Mouse (Mus musculus) embryonic facial prominence, embryonic 15.5 days (tissue): ENCODE results near the gene Exoc4. TPM values are rescaled to one million over a fixed set of nuclear protein-coding genes. Genes with fewer than 3 reads are reported as not detected.

ENCODE experiments used
- ATAC-seq: fragments of 200-750 bp; cut with Nextera tagmentation; 2 replicates; pipeline ENCODE4 v1.8.0; 2017; ENCODE audit warnings: low read depth, moderate TSS enrichment; ENCODE audit not compliant: insufficient number of reproducible peaks, low FRiP score, low TSS enrichment
- H3K27ac ChIP-seq: fragments of 300-500 bp; sonication (generic); replicated peaks from 2 replicates; pipeline ENCODE4 v1.5.1; 2015; ENCODE audit warnings: mild to moderate bottlenecking, inconsistent platforms
- H3K27me3 ChIP-seq: fragments of 300-500 bp; sonication (generic); 2 replicates; pipeline ENCODE4 v1.6.1; 2015; ENCODE audit warnings: inconsistent platforms
- H3K36me3 ChIP-seq: fragments of 300-500 bp; sonication (generic); 2 replicates; pipeline ENCODE4 v1.6.1; 2015; ENCODE audit warnings: mild to moderate bottlenecking, inconsistent platforms
- H3K4me1 ChIP-seq: fragments of 300-500 bp; sonication (generic); 2 replicates; pipeline ENCODE4 v1.6.1; 2015; ENCODE audit warnings: inconsistent platforms
- H3K4me2 ChIP-seq: fragments of 300-500 bp; sonication (generic); replicated peaks from 2 replicates; pipeline ENCODE4 v1.6.1; 2015; ENCODE audit warnings: mild to moderate bottlenecking, inconsistent platforms
- H3K4me3 ChIP-seq: fragments of 300-500 bp; sonication (generic); replicated peaks from 2 replicates; pipeline ENCODE4 v1.5.1; 2015; ENCODE audit warnings: mild to moderate bottlenecking, inconsistent platforms
- H3K9ac ChIP-seq: fragments of 300-500 bp; sonication (generic); 2 replicates; pipeline ENCODE4 v1.6.1; 2015; ENCODE audit warnings: inconsistent platforms
- H3K9me3 ChIP-seq: fragments of 300-500 bp; sonication (generic); replicated peaks from 2 replicates; pipeline ENCODE4 v1.6.1; 2016; ENCODE audit warnings: inconsistent platforms
- WGBS: fragments of 180-500 bp; shearing (Covaris S2); methylation state at CpG from one replicate; pipeline ENCODE4 v1.1.7; 2015; 5-methylcytosine and 5-hydroxymethylcytosine counted together
- polyA plus RNA-seq: library from polyadenylated mRNA; unstranded; fragments of >200 nt; fragmentation: Nextera tagmentation; extraction: Ambion mirVana; gene quantifications from 2 replicates; pipeline ENCODE4 v1.2.1, GENCODE M21; 2015

Exoc4 gene
- polyA plus RNA-seq = 36.7 and 37.8 TPM in 2 replicates

- ATAC-seq = peak; percentile 99
- H3K9ac ChIP-seq = peak within 1 kb of the TSS; percentile 69
- peak within 1 kb of the TSS; percentile 93 for H3K4me3 ChIP-seq
- no peaks in the 10 kb centered on the region for H3K27me3 ChIP-seq
- no peaks in the 10 kb centered on the region for H3K9me3 ChIP-seq
- H3K27ac ChIP-seq = no peak within 1 kb of the TSS
- no peaks in the 10 kb centered on the region for H3K36me3 ChIP-seq
- no peaks in the 10 kb centered on the region for H3K4me1 ChIP-seq
- peak within 1 kb of the TSS; percentile 75 for H3K4me2 ChIP-seq
- 4% methylated on average over 34 of the region's 34 CpGs for WGBS
Observed at GRCm38 (mm10) chr6:33248894-33249758, at the start of gene Exoc4. TSS of gene Exoc4 (plus strand) at chr6:33249085.

- no peaks in the 10 kb centered on the region for H3K27me3 ChIP-seq
- no peaks in the 10 kb centered on the region for H3K4me1 ChIP-seq
- H3K27ac ChIP-seq = no peak overlapping the region
- ATAC-seq = no peak
- H3K4me2 ChIP-seq = no peak overlapping the region
- H3K4me3 ChIP-seq = no peak overlapping the region
- no peak overlapping the region for H3K9ac ChIP-seq
- no peaks in the 10 kb centered on the region for H3K36me3 ChIP-seq
- no peaks in the 10 kb centered on the region for H3K9me3 ChIP-seq
- WGBS = 73% methylated on average over 3 of the region's 3 CpGs
Observed at GRCm38 (mm10) chr6:33218780-33219179, 30.1 kb upstream of the Exoc4 start.

- ATAC-seq = no peak
- Histone ChIP-seq H3K4me2 (no peak overlapping the region), H3K4me1 (no peaks in the 10 kb centered on the region), H3K9ac (no peak overlapping the region), H3K4me3 (no peak overlapping the region), H3K36me3 (no peaks in the 10 kb centered on the region), H3K27me3 (no peaks in the 10 kb centered on the region), H3K27ac (no peak overlapping the region), H3K9me3 (no peaks in the 10 kb centered on the region)
- 69% methylated on average over 1 of the region's 1 CpGs for WGBS
Observed at GRCm38 (mm10) chr6:33226700-33227099, 22.2 kb upstream of the Exoc4 start.

DNA sequence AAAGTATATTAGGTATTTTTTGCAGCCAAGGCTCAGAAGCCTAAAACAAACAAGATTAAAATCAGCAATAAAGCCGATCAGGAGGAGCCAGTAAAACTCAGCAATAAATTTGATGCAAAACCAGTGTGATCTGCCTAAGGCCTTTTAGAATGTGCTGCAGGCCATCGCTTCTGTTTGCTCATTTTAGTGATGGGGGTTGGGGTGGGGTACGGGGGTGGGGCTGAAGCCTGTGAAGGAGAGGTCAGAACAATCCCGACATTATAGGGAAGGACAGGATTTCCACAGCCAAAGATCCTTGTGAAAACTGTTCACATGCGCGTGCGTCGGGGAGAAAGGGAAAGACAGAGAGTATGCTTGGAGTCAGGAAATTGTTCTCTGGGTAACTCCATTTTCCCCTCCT is 21.5 kb upstream of the Exoc4 start:
- H3K4me2 ChIP-seq = no peak overlapping the region
- no peak overlapping the region for H3K9ac ChIP-seq
- 37% methylated on average over 8 of the region's 8 CpGs for WGBS
- no peak for ATAC-seq
- no peaks in the 10 kb centered on the region for H3K4me1 ChIP-seq
- H3K27ac ChIP-seq = no peak overlapping the region
- no peaks in the 10 kb centered on the region for H3K36me3 ChIP-seq
- no peak overlapping the region for H3K4me3 ChIP-seq
- no peaks in the 10 kb centered on the region for H3K27me3 ChIP-seq
- H3K9me3 ChIP-seq = no peaks in the 10 kb centered on the region

DNA sequence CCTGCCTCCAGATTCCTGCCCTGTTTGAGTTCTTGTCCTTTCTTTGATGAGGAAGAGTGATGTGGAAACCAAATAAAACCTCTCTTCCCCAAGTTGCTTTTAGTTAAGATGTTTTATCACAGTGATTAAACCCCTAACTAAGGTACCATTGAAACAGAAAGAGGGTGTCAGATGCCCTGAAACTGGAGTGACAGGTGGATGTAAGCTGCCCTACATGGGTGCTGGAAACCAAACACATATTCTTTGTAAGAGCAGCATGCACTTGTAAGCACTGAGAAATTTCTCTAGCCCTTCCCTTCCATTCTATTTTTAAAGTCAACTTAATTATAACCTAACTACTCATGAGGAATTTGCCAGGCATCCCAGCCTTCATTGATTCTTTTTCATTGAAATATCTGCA is 7.6 kb upstream of the Exoc4 start:
- no peaks in the 10 kb centered on the region for H3K9me3 ChIP-seq
- H3K9ac ChIP-seq = no peak overlapping the region
- ATAC-seq = no peak
- no peak overlapping the region for H3K4me3 ChIP-seq
- H3K36me3 ChIP-seq = no peaks in the 10 kb centered on the region
- H3K4me1 ChIP-seq = no peaks in the 10 kb centered on the region
- no peak overlapping the region for H3K27ac ChIP-seq
- no peaks in the 10 kb centered on the region for H3K27me3 ChIP-seq
- no peak overlapping the region for H3K4me2 ChIP-seq

DNA sequence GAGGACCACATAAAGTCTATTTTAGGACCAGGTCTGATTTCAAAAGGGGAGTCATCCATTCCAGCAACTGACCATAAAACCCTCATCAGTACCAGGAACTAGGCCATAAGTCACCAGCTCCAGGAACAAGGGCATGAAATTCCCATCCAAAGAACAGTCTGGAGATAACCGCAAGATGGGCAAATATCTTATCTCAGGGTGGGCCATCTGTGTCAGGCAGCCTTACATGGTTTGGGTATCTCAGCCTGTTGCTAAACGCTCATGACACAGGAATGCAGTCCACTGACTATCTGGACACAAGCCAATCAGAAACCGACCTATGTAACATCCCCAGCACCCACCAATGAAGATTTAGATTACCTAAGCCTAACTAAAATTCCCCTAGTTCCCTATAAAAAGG is 4.3 kb upstream of the Exoc4 start:
- no peaks in the 10 kb centered on the region for H3K36me3 ChIP-seq
- no peak overlapping the region for H3K4me2 ChIP-seq
- H3K27me3 ChIP-seq = no peaks in the 10 kb centered on the region
- WGBS = 74% methylated on average over 3 of the region's 3 CpGs
- no peaks in the 10 kb centered on the region for H3K9me3 ChIP-seq
- H3K4me1 ChIP-seq = no peaks in the 10 kb centered on the region
- no peak overlapping the region for H3K9ac ChIP-seq
- no peak for ATAC-seq
- H3K27ac ChIP-seq = no peak overlapping the region
- no peak overlapping the region for H3K4me3 ChIP-seq

- no peak overlapping the region for H3K4me3 ChIP-seq
- no peak for ATAC-seq
- no peak overlapping the region for H3K27ac ChIP-seq
- WGBS = 82% methylated on average over 5 of the region's 5 CpGs
- no peaks in the 10 kb centered on the region for H3K4me1 ChIP-seq
- H3K36me3 ChIP-seq = no peaks in the 10 kb centered on the region
- no peaks in the 10 kb centered on the region for H3K27me3 ChIP-seq
- H3K9me3 ChIP-seq = no peaks in the 10 kb centered on the region
- H3K4me2 ChIP-seq = no peak overlapping the region
- no peak overlapping the region for H3K9ac ChIP-seq
Observed at GRCm38 (mm10) chr6:33247146-33247545, 1.7 kb upstream of the Exoc4 start.

DNA sequence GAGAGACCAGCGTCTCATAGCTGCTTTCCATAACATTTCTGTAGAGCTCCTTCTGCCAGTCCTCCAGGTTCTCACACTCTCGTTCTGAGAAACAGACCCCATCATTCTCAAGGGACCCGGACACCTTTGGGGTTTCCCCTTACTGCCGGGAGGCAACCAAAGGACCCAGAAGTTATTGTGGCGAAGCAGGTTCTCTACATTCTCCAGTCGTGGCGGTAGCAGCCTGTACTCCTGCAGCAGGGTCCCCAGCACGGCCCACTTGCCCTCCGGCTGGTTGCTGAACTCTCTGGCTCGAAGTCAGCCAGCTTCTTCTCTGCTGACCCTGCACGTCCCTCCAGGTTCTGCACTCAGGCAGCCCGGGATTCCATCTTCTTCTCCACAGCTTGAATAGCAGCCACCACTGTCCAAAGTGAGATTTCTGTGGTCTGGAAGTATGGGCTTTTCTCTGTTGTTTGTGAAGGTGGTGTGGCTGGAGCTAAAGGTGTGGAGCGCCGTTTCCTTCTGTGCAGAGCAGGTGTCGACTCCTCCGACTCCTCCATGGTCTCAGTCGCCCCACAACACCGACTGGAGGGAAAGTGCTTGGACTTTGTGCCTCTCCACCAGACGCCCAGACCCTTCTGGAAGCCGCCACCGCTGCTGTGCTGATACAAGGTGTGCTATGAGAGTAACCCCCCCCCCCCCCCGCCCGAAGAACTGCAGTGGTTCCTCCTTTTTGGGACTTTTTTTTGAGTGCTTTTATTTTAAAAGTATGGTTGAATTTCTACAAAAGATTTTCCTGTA is 1.1 kb upstream of the Exoc4 start:
- H3K9ac ChIP-seq = no peak overlapping the region
- no peak for ATAC-seq
- H3K9me3 ChIP-seq = no peaks in the 10 kb centered on the region
- no peaks in the 10 kb centered on the region for H3K36me3 ChIP-seq
- H3K4me3 ChIP-seq = no peak overlapping the region
- no peaks in the 10 kb centered on the region for H3K27me3 ChIP-seq
- 88% methylated on average over 23 of the region's 23 CpGs for WGBS
- H3K4me2 ChIP-seq = no peak overlapping the region
- H3K4me1 ChIP-seq = no peaks in the 10 kb centered on the region
- no peak overlapping the region for H3K27ac ChIP-seq

DNA sequence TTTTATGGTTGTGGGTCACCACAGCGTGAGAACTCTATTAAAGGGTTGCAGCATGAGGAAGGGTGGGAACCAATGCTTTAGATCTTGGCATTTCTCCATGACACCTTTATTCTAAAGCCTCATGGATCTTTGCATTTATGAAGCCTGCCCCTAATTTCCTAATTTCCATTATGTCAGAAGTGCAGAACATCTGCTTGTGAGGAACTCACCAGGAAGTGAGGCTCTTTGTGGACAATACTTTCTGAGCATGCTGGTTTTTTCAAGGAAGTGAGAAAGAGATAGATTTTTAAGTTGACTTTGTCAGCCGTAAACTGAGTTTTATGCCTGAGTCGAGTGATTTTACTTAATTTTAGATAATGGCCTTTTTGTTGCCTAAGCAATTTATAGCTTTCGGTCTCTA is 7.8 kb downstream of the Exoc4 start:
- no peaks in the 10 kb centered on the region for H3K36me3 ChIP-seq
- no peaks in the 10 kb centered on the region for H3K4me1 ChIP-seq
- H3K4me3 ChIP-seq = no peak overlapping the region
- H3K27me3 ChIP-seq = no peaks in the 10 kb centered on the region
- WGBS = 84% methylated on average over 4 of the region's 4 CpGs
- H3K4me2 ChIP-seq = no peak overlapping the region
- H3K27ac ChIP-seq = no peak overlapping the region
- ATAC-seq = no peak
- H3K9ac ChIP-seq = no peak overlapping the region
- H3K9me3 ChIP-seq = no peaks in the 10 kb centered on the region

- WGBS = 74% methylated on average over 5 of the region's 5 CpGs
- no peak overlapping the region for H3K4me2 ChIP-seq
- no peaks in the 10 kb centered on the region for H3K27me3 ChIP-seq
- H3K27ac ChIP-seq = no peak overlapping the region
- no peaks in the 10 kb centered on the region for H3K36me3 ChIP-seq
- ATAC-seq = no peak
- no peaks in the 10 kb centered on the region for H3K4me1 ChIP-seq
- H3K9me3 ChIP-seq = no peaks in the 10 kb centered on the region
- no peak overlapping the region for H3K9ac ChIP-seq
- H3K4me3 ChIP-seq = no peak overlapping the region
Observed at GRCm38 (mm10) chr6:33257076-33257789, 8.3 kb downstream of the Exoc4 start.

- Histone ChIP-seq H3K9ac (no peak overlapping the region), H3K4me3 (no peak overlapping the region), H3K4me1 (no peaks in the 10 kb centered on the region), H3K4me2 (no peak overlapping the region), H3K27ac (no peak overlapping the region), H3K27me3 (no peaks in the 10 kb centered on the region), H3K9me3 (no peaks in the 10 kb centered on the region), H3K36me3 (no peaks in the 10 kb centered on the region)
- 88% methylated on average over 5 of the region's 5 CpGs for WGBS
- no peak for ATAC-seq
Observed at GRCm38 (mm10) chr6:33259926-33260325, 11.0 kb downstream of the Exoc4 start.
